In the genomic region with DNA sequence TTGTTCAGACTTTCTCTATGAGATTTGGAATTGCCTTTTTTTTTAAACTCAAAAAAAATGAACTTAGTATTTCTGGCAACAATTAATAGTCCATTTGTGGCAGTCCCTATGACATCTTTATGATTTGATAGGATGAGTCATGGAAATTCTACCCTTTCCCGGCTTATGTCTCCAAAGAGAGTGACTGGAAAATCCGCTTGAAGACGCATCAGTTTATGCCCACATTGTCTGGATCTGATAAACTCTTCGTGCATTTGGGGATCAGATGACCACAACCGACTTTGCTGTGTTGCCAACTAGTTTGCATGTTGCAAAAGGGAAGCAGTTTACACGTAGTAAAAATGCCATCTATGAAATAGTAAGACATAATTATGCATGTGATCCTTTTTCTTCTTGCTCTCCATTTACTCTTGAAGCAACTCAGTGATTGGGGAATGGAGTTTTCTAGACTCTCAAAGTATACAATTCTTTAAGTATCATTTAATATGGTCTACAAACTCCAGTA, we compare ENCODE assay signal across 27 mouse cellular contexts.
"Had no signal": no experiment of that assay in that cellular context is flagged by ENCODE, and none has a peak within 500 bp of the region (broad histone marks: within the 10 kb centered on the region; RNA-seq: fewer than 3 reads in every experiment).

No protein-coding gene starts in this region.

- ATAC-seq: hindbrain, embryonic 16.5 days; inflammation-experienced regulatory T-cells, adult 6 months; intestine, embryonic 15.5 days; intestine, postnatal 0 days; liver, embryonic 12.5 days had no signal

- H3K9me3 ChIP-seq: heart, embryonic 13.5 days; heart, embryonic 15.5 days; hindbrain, embryonic 10.5 days; hindbrain, embryonic 12.5 days; intestine, embryonic 15.5 days; limb, embryonic 13.5 days; limb, embryonic 15.5 days; liver, embryonic 12.5 days had no signal

- H3K9ac ChIP-seq: heart, embryonic 13.5 days; heart, embryonic 15.5 days; hindbrain, embryonic 12.5 days; hindbrain, embryonic 14.5 days; intestine, embryonic 15.5 days; limb, embryonic 13.5 days; limb, embryonic 15.5 days; liver, embryonic 12.5 days; liver, embryonic 14.5 days had no signal

- H3K4me1 ChIP-seq: heart, embryonic 13.5 days; heart, embryonic 15.5 days; hindbrain, embryonic 10.5 days; hindbrain, embryonic 12.5 days; intestine, embryonic 15.5 days; limb, embryonic 13.5 days; limb, embryonic 15.5 days; liver, embryonic 12.5 days had no signal

- H3K36me3 ChIP-seq: heart, embryonic 13.5 days; heart, embryonic 15.5 days; hindbrain, embryonic 10.5 days; hindbrain, embryonic 12.5 days; intestine, embryonic 15.5 days; limb, embryonic 13.5 days; limb, embryonic 15.5 days; liver, embryonic 12.5 days had no signal

- H3K4me3 ChIP-seq: gastrocnemius, adult 2 months; heart, embryonic 13.5 days; heart, embryonic 15.5 days; hindbrain, embryonic 10.5 days; hindbrain, embryonic 12.5 days; intestine, embryonic 15.5 days; layer of hippocampus, adult 2 months; limb, embryonic 13.5 days; limb, embryonic 15.5 days; liver, embryonic 12.5 days had no signal

- H3K4me2 ChIP-seq: heart, embryonic 11.5 days; heart, embryonic 13.5 days; heart, embryonic 15.5 days; hindbrain, embryonic 12.5 days; hindbrain, embryonic 14.5 days; intestine, embryonic 15.5 days; limb, embryonic 13.5 days; limb, embryonic 15.5 days; liver, embryonic 12.5 days had no signal

- H3K27me3 ChIP-seq: heart, embryonic 13.5 days; heart, embryonic 15.5 days; hindbrain, embryonic 12.5 days; intestine, embryonic 15.5 days; limb, embryonic 13.5 days; limb, embryonic 15.5 days; liver, embryonic 12.5 days had no signal

- H3K27ac ChIP-seq: gastrocnemius, adult 2 months; heart, embryonic 13.5 days; heart, embryonic 15.5 days; hindbrain, embryonic 10.5 days; hindbrain, embryonic 12.5 days; hindbrain, embryonic 14.5 days; intestine, embryonic 15.5 days; layer of hippocampus, adult 2 months; limb, embryonic 13.5 days; limb, embryonic 15.5 days; liver, embryonic 12.5 days; liver, embryonic 14.5 days had no signal

- DNase-seq: gastrocnemius, adult 2 months; gastrocnemius, postnatal 10 days; gastrocnemius, postnatal 25 days; heart, adult 18-20 months; heart, postnatal 4 days; kidney, adult 18-20 months; kidney, adult 8-10 months; kidney, postnatal 10 days; kidney, postnatal 25 days; kidney, postnatal 4 days; layer of hippocampus, postnatal 36 days; left cerebral cortex, postnatal 4 days had no signal
